Mouse (Mus musculus): ENCODE results near the gene 1810065E05Rik. TPM values are rescaled to one million over a fixed set of nuclear protein-coding genes. Genes with fewer than 3 reads are reported as not detected.

1810065E05Rik gene
- not detected in 2 replicates for polyA plus RNA-seq (2015; fragmentation: Nextera tagmentation; extraction: Ambion mirVana)

- Histone ChIP-seq H3K27ac (ENCODE audit: low read length) (no peak within 1 kb of the TSS), H3K4me3 (ENCODE audit: low read depth, low read length) (no peak within 1 kb of the TSS), H3K4me2 (ENCODE audit: low read length) (no peak within 1 kb of the TSS), H3K4me1 (ENCODE audit: control insufficient read depth, insufficient read depth, low read length) (no peaks in the 10 kb centered on the region), H3K9ac (ENCODE audit: low read depth, low read length) (no peak within 1 kb of the TSS), H3K36me3 (ENCODE audit: control insufficient read depth, insufficient read depth, low read length) (no peaks in the 10 kb centered on the region), H3K9me3 (replicated peaks; ENCODE audit: control insufficient read depth, low read length, poor library complexity, severe bottlenecking) (no peaks in the 10 kb centered on the region), H3K27me3 (ENCODE audit: control insufficient read depth, insufficient read depth, low read depth, low read length) (no peaks in the 10 kb centered on the region)
- 79% methylated on average over 1 of the region's 1 CpGs for WGBS
- no peak for ATAC-seq
Observed at GRCm38 (mm10) chr11:58420815-58421214, at the start of gene 1810065E05Rik. TSS of gene 1810065E05Rik (plus strand) at chr11:58421111.

GRCm38 (mm10) chr11:58377273-58377672, 43.6 kb upstream of the 1810065E05Rik start:
- Histone ChIP-seq H3K27ac (ENCODE audit: low read length) (no peak overlapping the region), H3K27me3 (ENCODE audit: control insufficient read depth, insufficient read depth, low read depth, low read length) (no peaks in the 10 kb centered on the region), H3K4me3 (ENCODE audit: low read depth, low read length) (no peak overlapping the region), H3K4me2 (ENCODE audit: low read length) (no peak overlapping the region), H3K4me1 (ENCODE audit: control insufficient read depth, insufficient read depth, low read length) (no peaks in the 10 kb centered on the region), H3K9me3 (replicated peaks; ENCODE audit: control insufficient read depth, low read length, poor library complexity, severe bottlenecking) (no peaks in the 10 kb centered on the region), H3K36me3 (ENCODE audit: control insufficient read depth, insufficient read depth, low read length) (no peaks in the 10 kb centered on the region), H3K9ac (ENCODE audit: low read depth, low read length) (no peak overlapping the region)
- 96% methylated on average over 2 of the region's 2 CpGs for WGBS
- no peak for ATAC-seq

DNA sequence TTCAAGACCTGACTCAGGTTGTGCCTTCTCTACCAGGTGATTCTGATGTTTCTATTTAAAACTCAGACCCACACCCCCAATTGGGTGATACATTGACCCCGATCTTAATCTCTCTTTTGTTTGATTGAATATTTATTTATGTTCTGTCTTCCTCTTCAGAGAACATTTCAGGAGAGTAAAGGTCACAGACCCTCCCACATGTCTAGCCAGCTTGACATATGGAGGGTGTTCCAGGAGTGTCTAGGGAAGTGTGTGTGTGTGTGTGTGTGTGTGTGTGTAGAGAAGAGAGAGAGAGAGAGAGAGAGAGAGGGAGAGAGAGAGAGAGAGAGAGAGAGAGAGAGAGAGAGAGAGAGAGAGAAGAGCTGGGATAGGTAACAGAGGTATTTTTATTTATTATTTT, 43.2 kb upstream of the 1810065E05Rik start:
- Histone ChIP-seq H3K4me2 (ENCODE audit: low read length) (no peak overlapping the region), H3K9me3 (replicated peaks; ENCODE audit: control insufficient read depth, low read length, poor library complexity, severe bottlenecking) (no peaks in the 10 kb centered on the region), H3K9ac (ENCODE audit: low read depth, low read length) (no peak overlapping the region), H3K36me3 (ENCODE audit: control insufficient read depth, insufficient read depth, low read length) (no peaks in the 10 kb centered on the region), H3K27ac (ENCODE audit: low read length) (no peak overlapping the region), H3K4me1 (ENCODE audit: control insufficient read depth, insufficient read depth, low read length) (no peaks in the 10 kb centered on the region), H3K27me3 (ENCODE audit: control insufficient read depth, insufficient read depth, low read depth, low read length) (no peaks in the 10 kb centered on the region), H3K4me3 (ENCODE audit: low read depth, low read length) (no peak overlapping the region)
- ATAC-seq, result no peak
- 73% methylated on average over 1 of the region's 1 CpGs for WGBS

DNA sequence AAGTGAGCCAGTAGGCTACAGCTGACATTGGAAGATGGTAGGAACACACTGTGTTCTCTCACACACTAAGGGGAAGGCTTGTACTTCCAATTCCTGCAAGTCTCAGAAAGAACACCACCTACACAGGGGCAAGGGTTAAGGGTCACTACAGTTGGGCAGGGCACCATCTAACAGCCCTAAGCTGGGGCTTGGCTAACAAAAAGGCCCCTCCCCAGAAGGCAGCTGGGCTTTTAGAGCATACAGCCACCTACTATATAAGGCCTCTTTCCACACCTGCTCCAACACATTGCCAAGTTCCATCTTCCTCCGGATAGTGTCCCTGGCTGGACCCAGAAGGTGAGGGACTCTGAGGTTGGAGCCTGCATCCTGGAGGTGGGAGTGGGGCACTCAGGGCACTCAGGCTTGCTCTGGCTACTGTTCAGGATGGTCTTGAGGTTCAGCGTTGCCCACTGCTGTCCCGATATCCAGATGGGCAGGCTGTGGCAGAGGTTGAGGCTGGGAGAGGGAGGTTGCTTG, 42.1 kb upstream of the 1810065E05Rik start, which contains the start of gene Lypd8:
Gene Lypd8 (plus strand): TSS at position 281 of the 516 bp plus-strand sequence.
- no peak within 1 kb of the TSS for H3K9ac ChIP-seq (ENCODE audit: low read depth, low read length)
- WGBS, result 93% methylated on average over 3 of the region's 3 CpGs
- no peaks in the 10 kb centered on the region for H3K4me1 ChIP-seq (ENCODE audit: control insufficient read depth, insufficient read depth, low read length)
- H3K36me3 ChIP-seq (ENCODE audit: control insufficient read depth, insufficient read depth, low read length), result no peaks in the 10 kb centered on the region
- no peak within 1 kb of the TSS for H3K4me2 ChIP-seq (ENCODE audit: low read length)
- no peak for ATAC-seq
- H3K9me3 ChIP-seq (replicated peaks; ENCODE audit: control insufficient read depth, low read length, poor library complexity, severe bottlenecking), result no peaks in the 10 kb centered on the region
- H3K4me3 ChIP-seq (ENCODE audit: low read depth, low read length), result no peak within 1 kb of the TSS
- H3K27me3 ChIP-seq (ENCODE audit: control insufficient read depth, insufficient read depth, low read depth, low read length), result no peaks in the 10 kb centered on the region
- H3K27ac ChIP-seq (ENCODE audit: low read length), result no peak within 1 kb of the TSS

DNA sequence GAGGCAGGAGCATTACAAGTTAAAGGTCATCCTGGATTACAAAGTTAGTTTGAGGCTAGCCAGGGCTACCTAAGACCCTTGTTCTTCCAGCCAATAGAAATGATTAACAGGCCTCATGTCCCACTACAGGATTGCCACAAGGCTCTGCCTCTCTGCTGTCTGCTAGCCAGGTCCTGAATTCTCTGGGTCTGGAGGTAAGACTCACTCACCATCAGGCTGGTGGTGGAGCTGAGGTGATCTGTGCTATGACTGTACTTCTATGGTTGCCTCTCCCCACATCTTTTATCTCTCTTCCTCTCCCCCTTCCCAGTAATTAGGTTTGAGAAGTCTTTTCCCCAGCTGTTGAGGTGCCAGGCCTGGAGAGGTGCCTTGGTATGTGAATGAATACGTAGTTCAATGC, 41.4 kb upstream of the 1810065E05Rik start:
- Histone ChIP-seq H3K36me3 (ENCODE audit: control insufficient read depth, insufficient read depth, low read length) (no peaks in the 10 kb centered on the region), H3K4me2 (ENCODE audit: low read length) (no peak overlapping the region)
- WGBS, result 96% methylated on average over 1 of the region's 1 CpGs

DNA sequence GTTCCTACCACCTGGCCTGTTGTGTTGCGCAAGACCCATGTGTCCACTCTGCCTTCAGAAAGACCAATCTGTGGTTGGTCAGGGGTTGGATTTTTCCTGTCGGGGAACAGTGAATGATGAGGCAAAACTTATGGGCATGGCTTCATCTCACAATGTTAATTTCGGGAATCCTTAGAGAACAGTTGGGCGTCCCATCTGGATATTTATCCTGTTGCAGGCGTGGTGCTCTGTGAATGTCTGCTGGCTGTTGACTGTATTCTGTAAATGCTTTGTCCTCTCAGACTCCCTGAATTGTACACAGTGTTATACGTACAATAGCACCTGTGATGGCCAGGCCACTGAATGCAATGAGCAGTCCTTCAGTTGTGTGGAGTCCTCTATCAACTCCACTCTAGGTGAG, 38.4 kb upstream of the 1810065E05Rik start:
- H3K9me3 ChIP-seq (replicated peaks; ENCODE audit: control insufficient read depth, low read length, poor library complexity, severe bottlenecking), result no peaks in the 10 kb centered on the region
- H3K9ac ChIP-seq (ENCODE audit: low read depth, low read length), result no peak overlapping the region
- H3K4me3 ChIP-seq (ENCODE audit: low read depth, low read length), result no peak overlapping the region
- H3K36me3 ChIP-seq (ENCODE audit: control insufficient read depth, insufficient read depth, low read length), result no peaks in the 10 kb centered on the region
- no peaks in the 10 kb centered on the region for H3K27me3 ChIP-seq (ENCODE audit: control insufficient read depth, insufficient read depth, low read depth, low read length)
- 95% methylated on average over 6 of the region's 6 CpGs for WGBS
- no peak for ATAC-seq
- H3K4me2 ChIP-seq (ENCODE audit: low read length), result no peak overlapping the region
- H3K4me1 ChIP-seq (ENCODE audit: control insufficient read depth, insufficient read depth, low read length), result no peaks in the 10 kb centered on the region
- no peak overlapping the region for H3K27ac ChIP-seq (ENCODE audit: low read length)

More for the DNA sequence above, 41.4 kb upstream of the 1810065E05Rik start:
- H3K9ac ChIP-seq (ENCODE audit: low read depth, low read length), result no peak overlapping the region
- ATAC-seq, result no peak
- H3K4me3 ChIP-seq (ENCODE audit: low read depth, low read length), result no peak overlapping the region
- H3K9me3 ChIP-seq (replicated peaks; ENCODE audit: control insufficient read depth, low read length, poor library complexity, severe bottlenecking), result no peaks in the 10 kb centered on the region
- no peaks in the 10 kb centered on the region for H3K4me1 ChIP-seq (ENCODE audit: control insufficient read depth, insufficient read depth, low read length)
- no peaks in the 10 kb centered on the region for H3K27me3 ChIP-seq (ENCODE audit: control insufficient read depth, insufficient read depth, low read depth, low read length)
- no peak overlapping the region for H3K27ac ChIP-seq (ENCODE audit: low read length)

DNA sequence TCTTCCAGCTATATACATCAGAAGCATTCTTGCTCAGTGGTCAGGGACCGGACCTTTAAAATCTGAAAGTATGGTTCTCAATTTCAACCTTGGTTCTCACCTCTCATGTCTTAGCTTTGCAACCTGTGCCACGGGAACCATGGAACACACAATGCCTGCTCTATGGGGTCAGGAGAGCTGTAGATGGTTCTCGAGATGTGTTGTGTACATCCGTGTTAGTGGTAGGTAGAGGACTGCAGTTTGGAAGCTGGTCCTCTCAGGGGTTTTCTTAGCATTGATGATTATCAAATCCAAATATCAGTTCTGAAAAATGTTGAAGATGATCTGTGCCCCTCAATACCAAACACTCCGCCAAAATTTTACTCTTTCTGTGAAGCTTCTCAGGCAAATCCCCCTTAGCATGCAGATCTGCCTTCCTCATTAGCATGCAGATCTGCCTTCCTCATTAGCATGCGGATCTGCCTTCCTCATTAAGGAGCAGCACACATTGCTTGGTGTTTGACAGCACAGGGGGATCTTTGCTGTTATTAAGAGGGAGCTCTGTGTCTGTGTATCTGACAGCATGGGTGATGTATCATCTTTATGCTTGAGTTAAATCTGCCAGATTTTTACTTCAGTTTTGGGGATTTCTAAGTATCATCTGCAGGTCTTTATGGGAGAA, 20.8 kb upstream of the 1810065E05Rik start:
- no peaks in the 10 kb centered on the region for H3K36me3 ChIP-seq (ENCODE audit: control insufficient read depth, insufficient read depth, low read length)
- no peak overlapping the region for H3K4me3 ChIP-seq (ENCODE audit: low read depth, low read length)
- WGBS, result 37% methylated on average over 6 of the region's 6 CpGs
- H3K9me3 ChIP-seq (replicated peaks; ENCODE audit: control insufficient read depth, low read length, poor library complexity, severe bottlenecking), result no peaks in the 10 kb centered on the region
- H3K9ac ChIP-seq (ENCODE audit: low read depth, low read length), result no peak overlapping the region
- peak overlapping the region; percentile 76 for H3K27ac ChIP-seq (ENCODE audit: low read length)
- H3K4me2 ChIP-seq (ENCODE audit: low read length), result peak overlapping the region; percentile 28
- H3K4me1 ChIP-seq (ENCODE audit: control insufficient read depth, insufficient read depth, low read length), result peaks cover 16% of the 10 kb centered on the region
- ATAC-seq, result peak; percentile 92
- H3K27me3 ChIP-seq (ENCODE audit: control insufficient read depth, insufficient read depth, low read depth, low read length), result no peaks in the 10 kb centered on the region

DNA sequence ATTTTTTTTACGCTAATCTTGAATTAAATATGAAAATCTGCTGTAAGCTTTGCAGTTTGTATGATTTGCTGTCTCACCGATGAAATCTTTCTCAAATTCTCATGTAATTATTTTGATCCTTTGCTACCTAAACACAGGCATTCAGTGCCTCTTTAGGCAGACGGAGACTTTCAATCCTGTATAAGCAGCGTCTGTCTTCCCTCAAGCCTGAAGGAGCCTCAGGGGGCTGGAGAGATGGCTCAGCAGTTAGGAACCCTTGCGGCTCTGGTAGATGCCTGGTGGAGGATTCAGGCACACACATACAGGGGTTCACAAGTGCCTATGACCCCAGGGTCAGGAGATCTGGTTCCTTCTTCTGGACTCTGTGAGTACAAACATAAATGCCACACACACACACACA, 20.3 kb upstream of the 1810065E05Rik start:
- H3K27ac ChIP-seq (ENCODE audit: low read length), result peak overlapping the region; percentile 76
- no peaks in the 10 kb centered on the region for H3K36me3 ChIP-seq (ENCODE audit: control insufficient read depth, insufficient read depth, low read length)
- ATAC-seq, result peak; percentile 75
- H3K4me2 ChIP-seq (ENCODE audit: low read length), result peak overlapping the region; percentile 28; the same call in 1 of the 2 replicates
- H3K4me3 ChIP-seq (ENCODE audit: low read depth, low read length), result no peak overlapping the region
- H3K27me3 ChIP-seq (ENCODE audit: control insufficient read depth, insufficient read depth, low read depth, low read length), result no peaks in the 10 kb centered on the region
- 29% methylated on average over 5 of the region's 5 CpGs for WGBS
- no peaks in the 10 kb centered on the region for H3K9me3 ChIP-seq (replicated peaks; ENCODE audit: control insufficient read depth, low read length, poor library complexity, severe bottlenecking)
- peak overlapping the region; percentile 30; the same call in 1 of the 2 replicates for H3K9ac ChIP-seq (ENCODE audit: low read depth, low read length)
- H3K4me1 ChIP-seq (ENCODE audit: control insufficient read depth, insufficient read depth, low read length), result peaks cover 16% of the 10 kb centered on the region

GRCm38 (mm10) chr11:58408066-58408465, 12.8 kb upstream of the 1810065E05Rik start:
- no peak overlapping the region for H3K4me3 ChIP-seq (ENCODE audit: low read depth, low read length)
- no peaks in the 10 kb centered on the region for H3K27me3 ChIP-seq (ENCODE audit: control insufficient read depth, insufficient read depth, low read depth, low read length)
- H3K4me1 ChIP-seq (ENCODE audit: control insufficient read depth, insufficient read depth, low read length), result no peaks in the 10 kb centered on the region
- no peaks in the 10 kb centered on the region for H3K36me3 ChIP-seq (ENCODE audit: control insufficient read depth, insufficient read depth, low read length)
- WGBS, result 80% methylated on average over 3 of the region's 3 CpGs
- no peaks in the 10 kb centered on the region for H3K9me3 ChIP-seq (replicated peaks; ENCODE audit: control insufficient read depth, low read length, poor library complexity, severe bottlenecking)
- no peak overlapping the region for H3K9ac ChIP-seq (ENCODE audit: low read depth, low read length)
- no peak overlapping the region for H3K27ac ChIP-seq (ENCODE audit: low read length)
- H3K4me2 ChIP-seq (ENCODE audit: low read length), result no peak overlapping the region
- no peak for ATAC-seq
